Mouse (Mus musculus) retina, postnatal 7 days (tissue): ENCODE data around the gene 4933436I01Rik.

Experiments used
- DNase-seq: peaks from one replicate; pipeline ENCODE4 v3.0.0-alpha.2; 2012; ENCODE audit warnings: low read depth, low spot score

4933436I01Rik gene

GRCm38 (mm10) chrX:67921350-67921749 lies at the start of gene 4933436I01Rik:
TSS of gene 4933436I01Rik (minus strand) at chrX:67921450.
- no peak for DNase-seq

GRCm38 (mm10) chrX:67924769-67925470 lies 3.7 kb upstream of the 4933436I01Rik start:
- no peak for DNase-seq

GRCm38 (mm10) chrX:67883406-67883805 lies 37.8 kb downstream of the 4933436I01Rik start:
- DNase-seq, result no peak
